Mouse (Mus musculus): ENCODE measurements around the gene Olfr414.

Olfr414 gene

GRCm38 (mm10) chr1:174423764-174424163, at the start of gene Olfr414:
TSS of gene Olfr414 (plus strand) at chr1:174424064.
- no peak for DNase-seq

GRCm38 (mm10) chr1:174390746-174391145, 33.1 kb upstream of the Olfr414 start, which contains the start of gene Olfr248:
TSS of gene Olfr248 (plus strand) at chr1:174391046.
- no peak for DNase-seq

GRCm38 (mm10) chr1:174422959-174423358, 905 bp upstream of the Olfr414 start:
- DNase-seq: no peak

- DNase-seq: no peak
These were observed 2.5 kb downstream of the Olfr414 start for GRCm38 (mm10) chr1:174426180-174426986.

- DNase-seq: no peak
These were observed 3.5 kb downstream of the Olfr414 start for GRCm38 (mm10) chr1:174427402-174427801.

GRCm38 (mm10) chr1:174428407-174428806, 4.5 kb downstream of the Olfr414 start:
- no peak for DNase-seq

GRCm38 (mm10) chr1:174434121-174434520, 10.3 kb downstream of the Olfr414 start:
- DNase-seq: no peak

GRCm38 (mm10) chr1:174441782-174442181, 17.9 kb downstream of the Olfr414 start, which contains the start of gene Olfr220:
TSS of gene Olfr220 (plus strand) at chr1:174442082.
- no peak for DNase-seq

- DNase-seq: no peak
These were observed 31.2 kb downstream of the Olfr414 start for GRCm38 (mm10) chr1:174455100-174455499.

- no peak for DNase-seq
These were observed 41.5 kb downstream of the Olfr414 start for GRCm38 (mm10) chr1:174465385-174465784.

- no peak for DNase-seq
These were observed 42.4 kb downstream of the Olfr414 start for GRCm38 (mm10) chr1:174466240-174466639.

GRCm38 (mm10) chr1:174469736-174470135, 45.9 kb downstream of the Olfr414 start:
- peak; percentile 12 for DNase-seq

GRCm38 (mm10) chr1:174482567-174482966, 58.7 kb downstream of the Olfr414 start:
- no peak for DNase-seq

Measured in kidney, postnatal 14 days (tissue).